In the genomic region with DNA sequence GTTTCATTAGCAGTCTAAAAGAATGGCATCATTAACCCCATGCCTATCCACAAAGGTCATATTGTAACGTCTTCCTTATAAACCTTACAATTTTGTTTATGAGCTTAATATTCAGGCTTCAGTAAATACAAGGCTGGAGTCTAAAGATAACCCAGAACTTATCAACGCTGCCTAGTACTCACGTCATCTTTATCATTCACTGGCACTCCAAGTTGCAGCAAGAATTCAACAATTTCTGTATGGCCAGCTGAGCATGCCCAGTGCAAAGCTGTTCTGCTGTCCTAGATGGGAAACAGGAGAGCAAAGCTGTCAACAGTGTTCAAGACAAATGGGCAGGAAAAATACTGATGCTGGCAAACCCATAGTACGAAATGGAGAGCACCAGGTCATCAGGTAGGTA, we compare ENCODE assay signal across 31 mouse cellular contexts. TPM values are rescaled to one million over a fixed set of nuclear protein-coding genes. Genes with fewer than 3 reads are reported as not detected.
DNase-seq lines count a peak whose midpoint lies in the region; ATAC-seq lines count a peak whose summit lies in the region.
"Had no signal": no experiment of that assay in that cellular context is flagged by ENCODE, and none has a peak within 500 bp of the region (broad histone marks: within the 10 kb centered on the region; RNA-seq: fewer than 3 reads in every experiment).

No protein-coding gene starts in this region.

- H3K9me3 ChIP-seq in liver, embryonic 16.5 days (replicated peaks; ENCODE audit: control insufficient read depth, low read length): no peaks in the 10 kb centered on the region
- H3K9me3 ChIP-seq: forebrain, embryonic 10.5 days; heart, embryonic 12.5 days; hindbrain, embryonic 10.5 days; limb, embryonic 12.5 days; megakaryocyte, embryonic 14.5 days had no signal

- H3K9ac ChIP-seq in liver, embryonic 16.5 days (ENCODE audit: low read depth, low read length): peak overlapping the region; percentile 67
- H3K9ac ChIP-seq: heart, embryonic 12.5 days; limb, embryonic 12.5 days had no signal

- WGBS in liver, embryonic 16.5 days (ENCODE audit: insufficient replicate concordance): 48% methylated on average over 4 of the region's 4 CpGs

- no peaks in the 10 kb centered on the region for H3K27me3 ChIP-seq in liver, embryonic 16.5 days (ENCODE audit: control insufficient read depth, insufficient read depth, low read depth, low read length)
- H3K27me3 ChIP-seq: heart, embryonic 12.5 days; megakaryocyte, embryonic 14.5 days had no signal

- intact Hi-C loops in left cerebral cortex, postnatal 4 days (cut with DNase I): no loop called here

- ATAC-seq in liver, embryonic 16.5 days (ENCODE audit: low read depth): peak; percentile 76
- ATAC-seq: hindbrain, postnatal 0 days; intestine, embryonic 16.5 days; midbrain, embryonic 16.5 days had no signal

- H3K36me3 ChIP-seq in liver, embryonic 16.5 days (ENCODE audit: control insufficient read depth, insufficient read depth): peaks cover 5% of the 10 kb centered on the region; the same call in 1 of the 2 replicates
- H3K36me3 ChIP-seq: limb, embryonic 12.5 days had no signal

- H3K4me2 ChIP-seq in liver, embryonic 16.5 days (ENCODE audit: low read depth, low read length): peak overlapping the region; percentile 31; the same call in 1 of the 2 replicates
- H3K4me2 ChIP-seq: heart, embryonic 12.5 days; limb, embryonic 12.5 days had no signal

- no peaks in the 10 kb centered on the region; the same call in 1 of the 2 replicates for H3K4me1 ChIP-seq in liver, embryonic 16.5 days (ENCODE audit: control insufficient read depth, low read depth, low read length)
- H3K4me1 ChIP-seq: heart, embryonic 12.5 days; hindbrain, embryonic 10.5 days; limb, embryonic 12.5 days; megakaryocyte, embryonic 14.5 days had no signal

- peak; percentile 41 for DNase-seq in c-Kit-positive CD71-positive TER-119-negative erythroid progenitor cells, embryonic 14.5 days (ENCODE audit: low read depth)
- DNase-seq in liver: peak; percentile 71
- peak; percentile 16 to 32 for DNase-seq in spleen, postnatal 36 days (ENCODE audit: low spot score in 2 of 2)
- DNase-seq in right cerebral cortex, postnatal 10 days (ENCODE audit: low spot score in 2 of 2): no peak
- DNase-seq in left cerebral cortex, postnatal 4 days: no peak
- no peak for DNase-seq in ovary, postnatal 14 days (ENCODE audit: low spot score)
- DNase-seq: adrenal gland, postnatal 36 days; cerebellum, adult 2 months; cerebellum, postnatal 36 days; gastrocnemius, postnatal 25 days; heart, adult 18-20 months; heart, postnatal 10 days; kidney, postnatal 25 days; layer of hippocampus, postnatal 36 days; lung, adult 2 months; lung, postnatal 14 days; right cerebral cortex, postnatal 14 days had no signal

- peak overlapping the region; percentile 90 for H3K27ac ChIP-seq in liver, embryonic 16.5 days (ENCODE audit: low read length)
- H3K27ac ChIP-seq: forebrain, embryonic 10.5 days; hindbrain, embryonic 10.5 days; hindbrain, postnatal 0 days; limb, embryonic 12.5 days; stomach, postnatal 0 days had no signal

- H3K4me3 ChIP-seq in liver, embryonic 16.5 days (ENCODE audit: low read depth, low read length): peak overlapping the region; percentile 57
- H3K4me3 ChIP-seq: forebrain, embryonic 10.5 days; heart, embryonic 12.5 days; hindbrain, embryonic 10.5 days; limb, embryonic 12.5 days; megakaryocyte, embryonic 14.5 days; myocyte had no signal

RNA-seq across cellular contexts. Expression of a gene that starts 2.9 kb away (rescaled TPM):
- polyA plus RNA-seq in liver, embryonic 16.5 days (2015; fragmentation: Nextera tagmentation; extraction: Ambion mirVana): 33.1 and 36.2 TPM in 2 replicates
- total RNA-seq in left cerebral cortex, postnatal 4 days (2021): 10 to 100 TPM; 14.5 to 19.7 TPM

RNA-seq across cellular contexts. Expression of a gene that starts 3.1 kb away (rescaled TPM):
- 25.3 and 26.9 TPM in 2 replicates for polyA plus RNA-seq in liver, embryonic 16.5 days (2015; fragmentation: Nextera tagmentation; extraction: Ambion mirVana)
- 10 to 100 TPM; 18.4 to 20.5 TPM for total RNA-seq in left cerebral cortex, postnatal 4 days (2021)

RNA-seq across cellular contexts. Expression of a gene that starts 46.2 kb away (rescaled TPM):
- 0.13 TPM in 1 of 2 replicates, not detected in the other for polyA plus RNA-seq in liver, embryonic 16.5 days (2015; fragmentation: Nextera tagmentation; extraction: Ambion mirVana)
- total RNA-seq in left cerebral cortex, postnatal 4 days (2021): not detected
- total RNA-seq: adrenal gland, postnatal 36 days; gastrocnemius, postnatal 25 days; heart, adult 18-20 months; heart, postnatal 10 days; layer of hippocampus, adult 8-10 months; layer of hippocampus, postnatal 36 days had no signal
- polyA plus RNA-seq: C2C12; forebrain, embryonic 10.5 days; heart, embryonic 12.5 days; hindbrain, embryonic 10.5 days; hindbrain, postnatal 0 days; limb, embryonic 12.5 days; midbrain, embryonic 16.5 days; myocyte; neural tube, embryonic 14.5 days had no signal

Comparison
In these comparisons a context has a peak if more than half of its experiments do, and no peak if none do; other contexts are left out.
1. DNase-seq: peak in c-Kit-positive CD71-positive TER-119-negative erythroid progenitor cells, embryonic 14.5 days (single experiment), liver (single experiment) and spleen, postnatal 36 days (2 of 2); none in right cerebral cortex, postnatal 10 days (0 of 2), left cerebral cortex, postnatal 4 days (single experiment) and ovary, postnatal 14 days (single experiment).